Mouse (Mus musculus) heart, embryonic 12.5 days (tissue): Measurements from ENCODE around the gene Myh7b. TPM values are rescaled to one million over a fixed set of nuclear protein-coding genes. Genes with fewer than 3 reads are reported as not detected.
A peak's percentile ranks its signal among the peaks of the same experiment; 100 is the strongest.

ENCODE experiments used
- ATAC-seq: fragments of 200-750 bp; cut with Nextera tagmentation; 2 replicates; pipeline ENCODE4 v1.8.0; 2017; ENCODE audit warnings: moderate TSS enrichment, moderate library complexity; ENCODE audit not compliant: insufficient number of reproducible peaks, low FRiP score
- H3K27ac ChIP-seq: fragments of 300-500 bp; sonication (generic); 2 replicates; pipeline ENCODE4 v1.5.1; 2016; ENCODE audit warnings: mild to moderate bottlenecking, moderate library complexity; ENCODE audit not compliant: poor library complexity, severe bottlenecking
- H3K27me3 ChIP-seq: fragments of 300-500 bp; sonication (generic); replicated peaks from 2 replicates; pipeline ENCODE4 v1.6.1; 2016; ENCODE audit warnings: mild to moderate bottlenecking, moderate library complexity
- H3K36me3 ChIP-seq: fragments of 300-500 bp; sonication (generic); 2 replicates; pipeline ENCODE4 v1.6.1; 2016; ENCODE audit warnings: mild to moderate bottlenecking, moderate library complexity
- H3K4me1 ChIP-seq: fragments of 300-500 bp; sonication (generic); replicated peaks from 2 replicates; pipeline ENCODE4 v1.6.1; 2016; ENCODE audit warnings: mild to moderate bottlenecking
- H3K4me2 ChIP-seq: fragments of 300-500 bp; sonication (generic); 2 replicates; pipeline ENCODE4 v1.6.1; 2016; ENCODE audit warnings: mild to moderate bottlenecking, moderate library complexity
- H3K4me3 ChIP-seq: fragments of 300-500 bp; sonication (generic); 2 replicates; pipeline ENCODE4 v1.5.1; 2016; ENCODE audit warnings: mild to moderate bottlenecking
- H3K9ac ChIP-seq: fragments of 300-500 bp; sonication (generic); 2 replicates; pipeline ENCODE4 v1.6.1; 2016; ENCODE audit warnings: mild to moderate bottlenecking, moderate library complexity
- H3K9me3 ChIP-seq: fragments of 300-500 bp; sonication (generic); replicated peaks from 2 replicates; pipeline ENCODE4 v1.6.1; 2016; ENCODE audit warnings: mild to moderate bottlenecking, moderate library complexity
- WGBS: fragments of 180-500 bp; shearing (Covaris S2); methylation state at CpG from one replicate; pipeline ENCODE4 v1.1.7; 2016; 5-methylcytosine and 5-hydroxymethylcytosine counted together
- polyA plus RNA-seq: library from polyadenylated mRNA; unstranded; fragments of >200 nt; fragmentation: Nextera tagmentation; extraction: Ambion mirVana; gene quantifications from 2 replicates; pipeline ENCODE4 v1.2.1, GENCODE M21; 2016

Gene Myh7b
- polyA plus RNA-seq, 1 experiment from 2014 or later: 22.1 TPM

GRCm38 (mm10) chr2:155583927-155584530 lies 27.0 kb upstream of the Myh7b start:
- 47% methylated on average over 5 of the region's 5 CpGs for WGBS
- no peaks in the 10 kb centered on the region for H3K4me1 ChIP-seq
- H3K27me3 ChIP-seq: no peaks in the 10 kb centered on the region
- no peaks in the 10 kb centered on the region for H3K9me3 ChIP-seq
- H3K36me3 ChIP-seq: peaks cover 4% of the 10 kb centered on the region; the same call in 1 of the 2 replicates
- no peak overlapping the region for H3K4me2 ChIP-seq
- H3K27ac ChIP-seq: no peak overlapping the region
- no peak overlapping the region for H3K4me3 ChIP-seq
- no peak overlapping the region for H3K9ac ChIP-seq
- ATAC-seq: peak; percentile 16; the same call in 1 of the 2 replicates

- no peak overlapping the region for H3K9ac ChIP-seq
- H3K36me3 ChIP-seq: no peaks in the 10 kb centered on the region
- ATAC-seq: no peak
- H3K27me3 ChIP-seq: no peaks in the 10 kb centered on the region
- H3K4me1 ChIP-seq: 0 out of 2 replicates have a peak, but pooled peaks cover 3% of the 10 kb centered on the region
- WGBS: 88% methylated on average over 9 of the region's 9 CpGs
- H3K4me3 ChIP-seq: no peak overlapping the region
- H3K9me3 ChIP-seq: no peaks in the 10 kb centered on the region
- no peak overlapping the region for H3K4me2 ChIP-seq
- H3K27ac ChIP-seq: no peak overlapping the region
Measured at GRCm38 (mm10) chr2:155585082-155585481, 25.9 kb upstream of the Myh7b start.

- WGBS: 70% methylated on average over 10 of the region's 10 CpGs
Measured at GRCm38 (mm10) chr2:155585486-155585885, 25.5 kb upstream of the Myh7b start.

GRCm38 (mm10) chr2:155588136-155588535 lies 22.9 kb upstream of the Myh7b start:
- no peaks in the 10 kb centered on the region for H3K36me3 ChIP-seq
- no peaks in the 10 kb centered on the region for H3K27me3 ChIP-seq
- H3K4me2 ChIP-seq: no peak overlapping the region
- ATAC-seq: no peak
- 77% methylated on average over 3 of the region's 3 CpGs for WGBS
- H3K9ac ChIP-seq: no peak overlapping the region
- H3K4me1 ChIP-seq: peaks cover 13% of the 10 kb centered on the region
- no peak overlapping the region for H3K27ac ChIP-seq
- H3K9me3 ChIP-seq: no peaks in the 10 kb centered on the region
- no peak overlapping the region for H3K4me3 ChIP-seq

More at GRCm38 (mm10) chr2:155585486-155585885, 25.5 kb upstream of the Myh7b start:
- H3K9me3 ChIP-seq: no peaks in the 10 kb centered on the region
- no peak overlapping the region for H3K4me3 ChIP-seq
- no peaks in the 10 kb centered on the region for H3K36me3 ChIP-seq
- H3K9ac ChIP-seq: no peak overlapping the region
- no peak for ATAC-seq
- H3K4me2 ChIP-seq: no peak overlapping the region
- H3K27ac ChIP-seq: no peak overlapping the region
- H3K4me1 ChIP-seq: 0 out of 2 replicates have a peak, but pooled peaks cover 3% of the 10 kb centered on the region
- no peaks in the 10 kb centered on the region for H3K27me3 ChIP-seq

GRCm38 (mm10) chr2:155589521-155589920 lies 21.5 kb upstream of the Myh7b start:
- Histone ChIP-seq H3K4me2 (no peak overlapping the region), H3K27me3 (no peaks in the 10 kb centered on the region), H3K4me1 (peaks cover 14% of the 10 kb centered on the region), H3K36me3 (no peaks in the 10 kb centered on the region), H3K9me3 (no peaks in the 10 kb centered on the region), H3K9ac (no peak overlapping the region), H3K27ac (no peak overlapping the region), H3K4me3 (no peak overlapping the region)
- 74% methylated on average over 6 of the region's 6 CpGs for WGBS
- no peak for ATAC-seq

GRCm38 (mm10) chr2:155590876-155591275 lies 20.1 kb upstream of the Myh7b start:
- Histone ChIP-seq H3K27ac (no peak overlapping the region), H3K4me2 (no peak overlapping the region), H3K36me3 (no peaks in the 10 kb centered on the region), H3K9ac (0 out of 2 replicates have a peak overlapping the region, but pooled peaks have one; percentile 83), H3K27me3 (no peaks in the 10 kb centered on the region), H3K4me3 (no peak overlapping the region), H3K4me1 (peaks cover 14% of the 10 kb centered on the region), H3K9me3 (no peaks in the 10 kb centered on the region)
- 91% methylated on average over 2 of the region's 2 CpGs for WGBS
- ATAC-seq: no peak

GRCm38 (mm10) chr2:155591676-155592075 lies 19.3 kb upstream of the Myh7b start:
- no peaks in the 10 kb centered on the region for H3K36me3 ChIP-seq
- 7% methylated on average over 6 of the region's 6 CpGs for WGBS
- H3K4me2 ChIP-seq: peak overlapping the region; percentile 83
- no peaks in the 10 kb centered on the region for H3K9me3 ChIP-seq
- no peaks in the 10 kb centered on the region for H3K27me3 ChIP-seq
- peak overlapping the region; percentile 83 for H3K9ac ChIP-seq
- ATAC-seq: no peak
- peak overlapping the region; percentile 87 for H3K27ac ChIP-seq
- peak overlapping the region; percentile 67 for H3K4me3 ChIP-seq
- H3K4me1 ChIP-seq: peaks cover 14% of the 10 kb centered on the region

- WGBS: under 1% methylated on average over 53 of the region's 53 CpGs
- no peaks in the 10 kb centered on the region for H3K36me3 ChIP-seq
- ATAC-seq: peak; percentile 96
- peaks cover 14% of the 10 kb centered on the region for H3K4me1 ChIP-seq
- H3K9ac ChIP-seq: peak within 1 kb of the TSS; percentile 83
- H3K4me2 ChIP-seq: peak within 1 kb of the TSS; percentile 83
- H3K9me3 ChIP-seq: no peaks in the 10 kb centered on the region
- H3K27me3 ChIP-seq: no peaks in the 10 kb centered on the region
- peak within 1 kb of the TSS; percentile 67 for H3K4me3 ChIP-seq
- peak within 1 kb of the TSS; percentile 87 for H3K27ac ChIP-seq
Measured at GRCm38 (mm10) chr2:155592137-155592853, 18.7 kb upstream of the Myh7b start, which contains the start of gene Gss. Gene Gss, minus strand, starts transcription at chr2:155592810.

GRCm38 (mm10) chr2:155592854-155593283 lies 18.1 kb upstream of the Myh7b start:
- H3K27me3 ChIP-seq: no peaks in the 10 kb centered on the region
- peak overlapping the region; percentile 83 for H3K4me2 ChIP-seq
- 0% methylated on average over 9 of the region's 9 CpGs for WGBS
- peaks cover 14% of the 10 kb centered on the region for H3K4me1 ChIP-seq
- peak overlapping the region; percentile 78 for H3K9ac ChIP-seq
- no peaks in the 10 kb centered on the region for H3K36me3 ChIP-seq
- peak overlapping the region; percentile 87 for H3K27ac ChIP-seq
- peak overlapping the region; percentile 67 for H3K4me3 ChIP-seq
- H3K9me3 ChIP-seq: no peaks in the 10 kb centered on the region
- no peak for ATAC-seq

- no peak overlapping the region for H3K9ac ChIP-seq
- 81% methylated on average over 6 of the region's 6 CpGs for WGBS
- H3K9me3 ChIP-seq: no peaks in the 10 kb centered on the region
- H3K4me2 ChIP-seq: no peak overlapping the region
- H3K27me3 ChIP-seq: no peaks in the 10 kb centered on the region
- no peaks in the 10 kb centered on the region for H3K36me3 ChIP-seq
- no peak overlapping the region for H3K27ac ChIP-seq
- ATAC-seq: no peak
- H3K4me3 ChIP-seq: no peak overlapping the region
- peaks cover 11% of the 10 kb centered on the region for H3K4me1 ChIP-seq
Measured at GRCm38 (mm10) chr2:155595516-155595915, 15.5 kb upstream of the Myh7b start.

- H3K27ac ChIP-seq: peak overlapping the region; percentile 87; the same call in 1 of the 2 replicates
- peaks cover 36% of the 10 kb centered on the region for H3K4me1 ChIP-seq
- H3K4me3 ChIP-seq: no peak overlapping the region
- no peaks in the 10 kb centered on the region for H3K36me3 ChIP-seq
- no peak overlapping the region for H3K9ac ChIP-seq
- WGBS: 52% methylated on average over 3 of the region's 3 CpGs
- no peaks in the 10 kb centered on the region for H3K27me3 ChIP-seq
- no peaks in the 10 kb centered on the region for H3K9me3 ChIP-seq
- H3K4me2 ChIP-seq: no peak overlapping the region
- ATAC-seq: no peak
Measured at GRCm38 (mm10) chr2:155603707-155604106, 7.3 kb upstream of the Myh7b start.
